Mouse (Mus musculus): Measurements from ENCODE around the gene Ggact.

The Ggact gene

GRCm38 (mm10) chr14:122913657-122914056, at the start of gene Ggact:
TSS of gene Ggact (minus strand) at chr14:122913757.
- in situ Hi-C loops (cut with MboI, MseI), result no loop called here

- in situ Hi-C loops (cut with MboI, MseI), result no loop called here
Observed at GRCm38 (mm10) chr14:122957941-122958340, 44.4 kb upstream of the Ggact start.

DNA sequence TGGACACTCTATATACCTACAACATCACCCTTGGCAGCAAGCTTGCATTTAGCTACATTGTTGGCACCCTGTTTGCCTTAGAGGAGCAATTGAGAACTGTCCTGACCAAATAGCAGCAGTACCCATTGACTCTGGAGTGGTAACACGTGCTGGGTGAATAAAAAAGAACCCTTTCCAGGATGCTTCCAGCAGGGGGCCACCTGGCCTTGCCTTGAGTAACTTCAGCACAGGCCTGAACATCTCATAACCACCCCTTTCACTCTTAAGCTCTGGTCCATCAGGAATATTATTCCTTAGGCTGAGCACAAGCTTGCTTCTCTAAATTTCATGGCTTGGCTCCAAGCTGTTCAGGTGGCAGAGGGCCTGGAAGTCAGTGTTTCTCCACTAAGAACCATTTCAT, 39.8 kb upstream of the Ggact start:
- in situ Hi-C loops (cut with MboI, MseI), result no loop called here

DNA sequence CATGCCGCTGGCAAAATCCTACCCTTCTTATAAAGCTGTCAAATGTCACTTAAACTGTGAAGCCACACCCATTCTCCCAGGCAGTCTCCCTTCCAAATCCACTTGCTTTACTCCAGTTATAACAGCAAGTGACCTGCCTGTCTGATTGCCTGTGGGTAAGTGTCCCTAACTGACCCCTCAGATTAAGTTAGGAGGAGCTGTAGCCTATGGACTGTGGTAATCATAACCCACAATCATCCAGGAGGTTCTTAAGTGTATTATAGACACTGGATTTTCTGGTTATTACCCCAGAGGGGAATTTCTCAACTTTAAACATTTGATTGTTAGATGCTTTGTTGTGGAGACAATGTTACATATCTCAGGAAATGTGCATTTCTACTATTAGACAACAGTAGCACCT, 39.0 kb upstream of the Ggact start:
- in situ Hi-C loops (cut with MboI, MseI), result no loop called here

- in situ Hi-C loops (cut with MboI, MseI), result no loop called here
Observed at GRCm38 (mm10) chr14:122951676-122952445, 38.3 kb upstream of the Ggact start.

DNA sequence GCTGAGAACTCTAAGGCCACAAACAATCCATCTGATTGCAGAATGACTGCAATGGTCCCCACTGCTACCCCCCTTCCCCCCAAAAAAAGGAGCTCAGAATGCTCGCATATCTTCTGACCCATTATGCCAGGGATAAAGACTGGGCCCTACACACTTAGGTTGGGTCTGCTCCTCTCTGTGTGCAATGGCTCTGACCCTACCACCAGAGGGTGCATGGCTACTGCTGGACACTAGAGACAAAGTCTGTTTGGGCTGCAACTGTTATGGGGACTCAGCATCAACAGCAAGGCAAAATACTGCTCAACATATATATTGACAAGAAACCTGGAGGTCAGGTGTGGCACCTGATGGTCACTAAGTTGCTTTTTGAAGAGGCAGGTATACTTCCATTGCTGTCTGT, 37.4 kb upstream of the Ggact start:
- in situ Hi-C loops (cut with MboI, MseI), result no loop called here

DNA sequence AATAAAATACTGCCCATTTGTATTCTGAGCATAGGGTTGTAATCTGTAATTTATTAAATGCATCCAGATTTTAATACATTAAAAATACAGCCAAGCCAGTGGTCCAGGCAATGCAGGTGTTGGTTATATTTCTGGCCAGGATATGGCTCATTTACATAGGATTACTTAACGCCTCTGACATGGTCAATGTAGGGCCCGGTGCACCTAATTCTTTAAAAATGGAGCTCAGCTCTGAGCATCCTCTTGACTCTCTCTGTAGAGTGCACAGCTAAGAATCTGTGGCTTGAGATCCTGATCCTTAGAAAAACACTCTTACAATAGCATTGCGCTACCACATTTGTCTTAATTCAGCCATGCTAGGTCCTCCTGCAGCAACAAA, 29.9 kb upstream of the Ggact start:
- in situ Hi-C loops (cut with MboI, MseI), result no loop called here

GRCm38 (mm10) chr14:122942757-122943474, 29.4 kb upstream of the Ggact start:
- in situ Hi-C loops (cut with MboI, MseI), result no loop called here

DNA sequence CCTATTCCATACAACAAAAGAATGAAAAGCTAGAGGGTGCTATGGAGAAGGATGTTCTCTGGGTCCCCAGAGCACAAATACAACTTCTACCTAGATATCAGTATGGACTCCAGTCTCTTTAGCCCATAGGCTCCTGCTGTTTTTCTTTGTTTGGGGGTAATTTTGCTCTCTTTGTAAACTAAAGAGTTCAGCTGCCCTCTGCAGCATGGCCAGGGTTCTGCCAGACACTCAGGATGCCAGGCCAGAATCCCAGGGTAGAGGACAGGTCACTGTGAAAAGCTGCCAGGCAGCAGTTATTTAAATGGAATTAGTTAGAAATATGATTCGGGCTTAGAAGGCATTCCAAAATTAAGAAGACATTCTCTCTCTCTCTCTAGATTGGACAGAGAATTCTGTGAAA, 22.9 kb upstream of the Ggact start:
- in situ Hi-C loops (cut with MboI, MseI), result no loop called here

DNA sequence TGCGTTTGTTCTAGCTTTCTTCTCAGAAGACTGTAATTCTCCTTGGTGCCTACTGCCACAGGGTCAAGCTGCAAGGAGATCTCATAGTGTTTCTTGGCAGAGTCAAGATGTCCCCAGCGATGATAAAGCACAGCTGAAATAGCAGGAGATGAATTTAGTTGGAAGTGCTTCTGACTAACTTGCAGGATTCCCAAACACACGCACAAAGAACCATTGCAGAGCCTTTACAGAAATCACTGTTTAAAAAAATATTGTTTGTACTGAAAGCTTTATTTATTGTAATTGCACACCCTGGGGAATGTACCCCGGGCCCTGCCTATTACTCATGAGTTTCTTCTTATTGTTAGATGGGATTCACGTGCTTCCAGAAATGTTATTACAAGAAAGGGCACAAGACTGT, 6.5 kb upstream of the Ggact start:
- in situ Hi-C loops (cut with MboI, MseI), result no loop called here

DNA sequence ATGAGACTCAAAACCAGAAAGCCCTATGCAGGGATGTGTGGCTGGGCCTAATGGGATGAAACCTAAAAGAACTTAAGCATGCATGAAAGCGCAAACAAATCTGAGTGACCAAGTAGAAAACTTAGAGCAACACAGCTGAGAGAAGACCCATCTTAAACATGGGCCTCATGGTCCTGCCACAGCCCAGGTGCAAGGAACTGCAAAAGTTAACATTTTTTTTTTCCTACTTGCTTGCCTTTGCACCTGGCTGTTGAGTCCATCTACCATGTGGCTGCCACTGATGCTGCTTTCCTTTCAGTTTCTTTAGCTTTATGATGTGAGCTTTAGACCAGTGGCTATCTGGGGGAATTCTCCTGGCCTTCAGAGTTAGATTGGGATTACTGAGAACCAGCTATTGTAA, 4.1 kb upstream of the Ggact start:
- in situ Hi-C loops (cut with MboI, MseI), result no loop called here

- in situ Hi-C loops (cut with MboI, MseI), result no loop called here
Observed at GRCm38 (mm10) chr14:122912812-122913498, 602 bp downstream of the Ggact start.

- in situ Hi-C loops (cut with MboI, MseI), result no loop called here
Observed at GRCm38 (mm10) chr14:122912137-122912536, 1.4 kb downstream of the Ggact start.

GRCm38 (mm10) chr14:122911265-122911664, 2.3 kb downstream of the Ggact start:
- in situ Hi-C loops (cut with MboI, MseI), result no loop called here

DNA sequence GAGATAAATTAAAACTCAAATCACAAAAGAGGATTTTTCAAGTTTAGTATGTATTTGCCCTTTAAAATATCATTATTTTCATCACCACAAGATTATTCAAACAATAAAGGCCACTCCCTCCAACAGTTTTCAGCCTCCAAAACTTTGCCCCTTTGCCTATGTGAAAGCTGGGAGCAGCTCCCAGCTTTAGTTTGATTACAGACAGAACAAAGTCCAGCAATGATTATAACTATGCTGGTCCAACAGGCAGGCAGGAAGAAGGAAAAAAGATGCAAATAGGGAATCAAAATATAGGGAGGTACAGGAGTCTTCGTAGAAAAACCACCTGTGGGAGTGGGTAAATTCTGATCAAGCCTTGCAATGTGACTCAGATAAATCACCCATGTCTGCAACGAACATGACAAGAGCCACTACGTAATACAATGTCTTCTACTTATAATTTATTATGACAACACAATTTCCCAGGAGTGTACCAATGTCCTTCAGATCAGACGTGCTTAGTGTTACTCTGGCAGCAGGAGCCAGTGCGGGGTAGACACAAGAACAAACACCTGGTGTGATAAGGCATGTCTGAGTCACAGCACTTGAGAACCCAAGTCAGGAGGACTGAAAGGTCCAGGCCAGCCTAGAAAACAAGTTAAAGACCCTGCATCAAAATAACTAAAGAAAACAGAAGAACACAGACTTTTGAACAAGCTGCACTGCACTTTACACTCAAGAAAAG, 4.0 kb downstream of the Ggact start:
- in situ Hi-C loops (cut with MboI, MseI), result no loop called here

- in situ Hi-C loops (cut with MboI, MseI), result no loop called here
Observed at GRCm38 (mm10) chr14:122908075-122908474, 5.5 kb downstream of the Ggact start.

DNA sequence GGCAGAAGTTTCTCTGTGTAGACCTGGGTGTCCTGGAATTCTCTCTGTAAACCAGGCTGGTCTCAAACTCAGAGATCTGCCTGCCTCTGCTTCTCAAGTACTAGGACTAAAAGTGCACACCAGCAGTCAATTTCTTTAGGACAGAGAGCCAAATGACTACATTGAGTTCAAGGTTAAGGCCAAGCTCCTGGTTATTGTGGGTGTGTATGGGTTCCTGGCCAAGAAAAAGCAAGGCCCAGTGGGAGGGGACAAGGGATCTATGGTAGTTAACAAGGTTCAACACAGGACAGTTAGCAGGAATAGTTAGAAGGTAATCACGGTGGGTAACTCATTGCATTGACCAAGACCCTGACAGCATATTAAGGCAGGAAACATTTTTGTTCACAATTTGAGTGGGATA, 8.6 kb downstream of the Ggact start:
- in situ Hi-C loops (cut with MboI, MseI), result no loop called here

DNA sequence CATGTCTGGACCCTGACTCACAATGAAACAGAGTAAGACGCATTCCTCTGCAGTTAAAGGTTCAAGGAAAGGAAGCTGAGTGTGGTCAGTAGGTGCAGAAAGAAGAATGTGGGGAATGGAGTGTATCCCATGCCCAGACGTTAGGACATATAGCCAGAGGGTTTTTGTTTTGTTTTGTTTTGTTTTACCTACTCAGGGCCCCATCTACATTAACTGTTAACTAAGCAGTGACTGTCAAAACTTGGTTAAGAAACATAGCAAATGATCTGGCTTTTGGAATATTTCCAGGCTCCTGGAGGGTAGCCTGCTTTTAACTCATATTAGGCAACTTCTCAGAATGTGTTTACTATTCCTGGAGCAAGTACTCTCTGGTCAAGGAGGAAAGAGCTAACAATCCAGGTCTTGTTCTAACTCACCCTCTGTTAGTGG, 9.6 kb downstream of the Ggact start:
- in situ Hi-C loops (cut with MboI, MseI), result no loop called here

DNA sequence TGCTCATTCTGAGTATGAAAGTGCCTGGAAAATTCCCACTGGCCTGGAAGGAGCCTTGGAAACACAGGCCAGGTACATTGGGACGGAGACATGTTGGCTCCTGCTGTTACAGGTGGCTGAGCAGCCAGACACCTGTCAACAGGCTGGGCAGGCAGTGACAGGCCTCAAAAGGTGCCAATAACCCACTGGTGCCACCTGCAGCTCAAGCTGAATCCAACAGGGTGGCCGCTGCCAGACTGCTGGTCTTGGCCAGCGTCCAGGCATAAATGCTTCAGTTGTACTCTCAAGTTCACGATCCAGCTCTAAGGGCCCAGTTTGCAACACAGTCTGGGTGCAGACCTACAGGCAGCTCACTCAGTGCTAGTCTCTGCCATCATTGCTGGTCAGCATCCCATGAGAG, 10.7 kb downstream of the Ggact start:
- in situ Hi-C loops (cut with MboI, MseI), result no loop called here

GRCm38 (mm10) chr14:122902136-122902535, 11.4 kb downstream of the Ggact start:
- in situ Hi-C loops (cut with MboI, MseI), result no loop called here

- in situ Hi-C loops (cut with MboI, MseI), result no loop called here
Observed at GRCm38 (mm10) chr14:122901715-122902114, 11.8 kb downstream of the Ggact start.

DNA sequence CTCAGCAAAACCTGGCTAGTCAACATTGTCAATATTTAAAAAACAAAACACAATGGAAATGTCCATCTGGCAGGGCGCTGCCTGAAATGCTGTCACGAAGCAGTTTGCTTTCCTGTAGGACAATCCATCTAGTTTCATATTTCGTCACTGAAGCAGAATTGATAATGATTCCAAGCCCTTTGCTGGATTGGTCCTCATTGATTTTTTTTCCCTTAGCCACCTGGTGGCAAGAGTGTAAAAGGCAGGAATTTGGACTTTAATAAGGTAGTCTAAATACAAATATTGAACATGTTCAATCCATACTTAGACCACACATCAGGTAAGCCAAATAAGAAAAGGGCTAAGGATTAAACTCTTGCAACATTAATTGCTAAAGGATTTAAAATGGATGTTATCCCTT, 12.4 kb downstream of the Ggact start:
- in situ Hi-C loops (cut with MboI, MseI), result no loop called here

Data from T-helper 2 cell (primary cell).